Mouse (Mus musculus) heart, embryonic 14.5 days (tissue): ENCODE results near the gene Haus7. TPM values are rescaled to one million over a fixed set of nuclear protein-coding genes. Genes with fewer than 3 reads are reported as not detected.

ENCODE experiments used
- ATAC-seq: fragments of 200-750 bp; cut with Nextera tagmentation; 2 replicates; pipeline ENCODE4 v1.8.0; 2017; ENCODE audit warnings: low read depth, moderate TSS enrichment; ENCODE audit not compliant: insufficient number of reproducible peaks, insufficient read depth, low FRiP score
- H3K27ac ChIP-seq, 2 experiments: fragments of 200-500 bp in 1 of 2; fragments of 300-500 bp in 1 of 2; sonication (generic) in 1 of 2; replicated peaks in 1 of 2; 2 replicates each; pipeline ENCODE4 v1.5.1; 2012 to 2014; ENCODE audit warnings: low read depth in 2 of 2, low read length in 2 of 2, control low read depth in 1 of 2, mild to moderate bottlenecking in 1 of 2, mixed read lengths in 1 of 2; ENCODE audit not compliant: control insufficient read depth in 1 of 2, insufficient read depth in 1 of 2
- H3K27me3 ChIP-seq: fragments of 300-500 bp; sonication (generic); 2 replicates; pipeline ENCODE4 v1.6.1; 2014; ENCODE audit warnings: mild to moderate bottlenecking, low read length, control low read depth; ENCODE audit not compliant: control insufficient read depth, insufficient read depth
- H3K36me3 ChIP-seq: fragments of 300-500 bp; sonication (generic); 2 replicates; pipeline ENCODE4 v1.6.1; 2014; ENCODE audit warnings: mild to moderate bottlenecking, control low read depth, low read length, mixed read lengths; ENCODE audit not compliant: control insufficient read depth, insufficient read depth
- H3K4me1 ChIP-seq, 2 experiments: fragments of 200-500 bp in 1 of 2; fragments of 300-500 bp in 1 of 2; sonication (generic) in 1 of 2; 2 replicates each; pipeline ENCODE4 v1.6.1; 2012 to 2014; ENCODE audit warnings: low read length in 2 of 2, control low read depth in 1 of 2, mixed read lengths in 1 of 2; ENCODE audit not compliant: control insufficient read depth in 2 of 2, insufficient read depth in 2 of 2
- H3K4me2 ChIP-seq: fragments of 300-500 bp; sonication (generic); 2 replicates; pipeline ENCODE4 v1.6.1; 2014; ENCODE audit warnings: mild to moderate bottlenecking, low read length
- H3K4me3 ChIP-seq, 2 experiments: fragments of 200-500 bp in 1 of 2; fragments of 300-500 bp in 1 of 2; sonication (generic) in 1 of 2; 2 replicates each; pipeline ENCODE4 v1.5.1; 2012 to 2014; ENCODE audit warnings: low read length in 2 of 2, mild to moderate bottlenecking in 2 of 2, control low read depth in 1 of 2, low read depth in 1 of 2, moderate library complexity in 1 of 2; ENCODE audit not compliant: control insufficient read depth in 1 of 2, insufficient read depth in 1 of 2
- H3K9ac ChIP-seq: fragments of 300-500 bp; sonication (generic); 2 replicates; pipeline ENCODE4 v1.6.1; 2014; ENCODE audit warnings: mild to moderate bottlenecking, low read length
- H3K9me3 ChIP-seq: fragments of 300-500 bp; sonication (generic); 2 replicates; pipeline ENCODE4 v1.6.1; 2016; ENCODE audit warnings: low read length, control low read depth; ENCODE audit not compliant: control insufficient read depth
- WGBS: fragments of 180-500 bp; shearing (Covaris S2); extraction: QIAGEN DNeasy Blood & Tissue Kit; methylation state at CpG from one replicate; pipeline ENCODE4 v1.1.7; 2014; 5-methylcytosine and 5-hydroxymethylcytosine counted together
- polyA plus RNA-seq: library from polyadenylated mRNA; unstranded; fragments of >200 nt; fragmentation: Nextera tagmentation; extraction: Ambion mirVana; gene quantifications from 2 replicates; pipeline ENCODE4 v1.2.1, GENCODE M21; 2014

The Haus7 gene
- polyA plus RNA-seq, 1 experiment from 2014 or later: 42.0 TPM

DNA sequence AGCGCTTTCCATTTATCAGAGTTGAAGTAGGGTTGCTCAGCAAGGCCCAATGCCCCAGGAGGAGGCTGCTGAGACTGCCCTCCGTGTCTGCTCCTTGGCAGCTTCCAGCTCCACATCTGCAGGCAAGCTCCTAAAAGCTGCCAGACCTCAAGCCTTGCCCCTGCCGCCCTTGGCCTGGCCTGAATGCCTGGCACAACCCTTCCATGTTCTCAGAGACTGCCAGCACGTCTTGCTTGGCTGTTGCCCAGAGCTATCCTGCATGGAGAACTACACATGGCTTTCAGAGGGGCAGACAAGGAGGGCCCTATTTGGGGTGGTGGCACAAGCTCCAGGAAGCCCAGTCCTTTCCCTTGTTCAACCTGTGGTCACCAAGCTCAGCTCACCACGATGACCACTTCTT lies 28.1 kb upstream of the Haus7 start:
- Histone ChIP-seq H3K36me3 (peaks cover 5% of the 10 kb centered on the region; the same call in 1 of the 2 replicates), H3K4me1 (no peaks in the 10 kb centered on the region), H3K27ac (no peak overlapping the region), H3K27me3 (no peaks in the 10 kb centered on the region), H3K9me3 (no peaks in the 10 kb centered on the region), H3K4me3 (no peak overlapping the region), H3K4me2 (no peak overlapping the region), H3K9ac (no peak overlapping the region)
- no peak for ATAC-seq
- 64% methylated on average over 5 of the region's 5 CpGs for WGBS

DNA sequence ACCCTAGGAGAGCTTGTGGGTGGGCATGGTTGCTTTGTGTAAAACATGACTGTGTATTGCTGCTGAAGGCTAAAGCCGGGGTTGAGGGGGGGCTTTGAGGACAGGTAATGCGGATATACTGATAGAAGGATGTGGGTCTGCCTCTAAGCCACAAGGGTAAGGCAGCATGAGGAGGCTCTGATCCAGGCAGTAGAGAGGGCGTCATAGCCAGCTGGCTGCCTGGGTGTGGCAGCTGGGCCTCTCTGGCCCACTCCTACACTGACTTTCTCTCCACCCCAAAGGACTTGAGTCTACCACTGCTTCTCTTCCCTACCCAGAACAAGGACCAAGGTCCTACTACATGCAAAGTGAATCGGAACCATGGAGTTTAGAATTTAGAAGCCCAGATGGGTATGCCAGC lies 26.0 kb upstream of the Haus7 start:
- peak overlapping the region; percentile 40; a peak in 3 of 4 replicates for H3K4me3 ChIP-seq
- H3K9ac ChIP-seq: peak overlapping the region; percentile 70; the same call in 1 of the 2 replicates
- H3K36me3 ChIP-seq: no peaks in the 10 kb centered on the region
- H3K27me3 ChIP-seq: no peaks in the 10 kb centered on the region
- H3K9me3 ChIP-seq: no peaks in the 10 kb centered on the region
- H3K27ac ChIP-seq: no peak overlapping the region
- peak overlapping the region; percentile 55 for H3K4me2 ChIP-seq
- no peaks in the 10 kb centered on the region; a peak in 1 of 4 replicates for H3K4me1 ChIP-seq
- no peak for ATAC-seq
- WGBS: 75% methylated on average over 4 of the region's 4 CpGs

DNA sequence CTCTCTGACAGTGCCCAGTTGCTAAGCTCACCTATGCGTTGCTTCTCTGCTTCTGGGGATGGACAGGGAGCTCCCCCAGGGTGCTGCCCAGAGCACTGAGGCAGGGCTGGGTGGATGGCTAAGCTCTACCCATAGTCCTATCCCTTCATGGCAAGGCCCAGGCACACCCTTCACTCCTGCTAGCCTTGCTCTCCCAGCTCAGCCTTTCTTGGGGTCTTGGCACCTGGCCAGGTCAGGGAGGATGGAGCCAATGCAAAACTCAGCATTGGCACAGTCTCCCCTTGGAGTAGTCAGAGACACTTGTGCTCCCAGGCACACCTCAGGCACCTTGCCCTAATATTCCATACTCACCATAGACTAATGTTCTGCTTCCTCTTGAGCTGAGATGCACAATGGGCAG lies 25.2 kb upstream of the Haus7 start:
- Histone ChIP-seq H3K27ac (peak overlapping the region; percentile 35 to 75; a peak in 2 of 4 replicates), H3K27me3 (no peaks in the 10 kb centered on the region)
- WGBS: 67% methylated on average over 1 of the region's 1 CpGs

DNA sequence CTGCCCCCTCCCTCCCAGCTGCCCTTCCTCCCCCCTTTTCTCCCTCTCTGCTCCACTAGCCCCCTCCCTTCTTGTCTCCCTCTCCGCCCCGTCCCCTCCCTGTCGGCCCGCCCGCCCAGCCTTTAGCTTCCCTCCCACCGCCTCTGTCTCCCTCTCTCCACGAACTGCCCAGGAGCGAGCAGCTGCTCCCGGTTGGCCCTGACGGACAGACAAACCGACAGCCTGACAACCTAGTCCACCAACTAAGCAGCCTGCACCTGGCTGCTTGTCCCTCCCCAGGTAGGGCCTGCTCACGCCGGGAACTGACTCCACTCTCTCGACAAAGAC lies 24.6 kb upstream of the Haus7 start, which contains the start of gene Bgn:
Bgn (plus strand) TSS at position 119 of the 327 bp plus-strand sequence.
- no peak for ATAC-seq
- H3K4me1 ChIP-seq: no peaks in the 10 kb centered on the region; a peak in 1 of 4 replicates
- H3K27ac ChIP-seq: peak within 1 kb of the TSS; percentile 70 to 75
- H3K9ac ChIP-seq: peak within 1 kb of the TSS; percentile 70
- H3K9me3 ChIP-seq: no peaks in the 10 kb centered on the region
- H3K27me3 ChIP-seq: no peaks in the 10 kb centered on the region
- H3K4me3 ChIP-seq: peak within 1 kb of the TSS; percentile 40
- no peaks in the 10 kb centered on the region for H3K36me3 ChIP-seq
- H3K4me2 ChIP-seq: peak within 1 kb of the TSS; percentile 55
- 13% methylated on average over 13 of the region's 14 CpGs for WGBS

More for the DNA sequence above, 25.2 kb upstream of the Haus7 start:
- H3K4me2 ChIP-seq: peak overlapping the region; percentile 55
- ATAC-seq: no peak
- H3K36me3 ChIP-seq: no peaks in the 10 kb centered on the region
- H3K4me3 ChIP-seq: peak overlapping the region; percentile 40
- H3K9me3 ChIP-seq: no peaks in the 10 kb centered on the region
- no peaks in the 10 kb centered on the region; a peak in 1 of 4 replicates for H3K4me1 ChIP-seq
- peak overlapping the region; percentile 70 for H3K9ac ChIP-seq

DNA sequence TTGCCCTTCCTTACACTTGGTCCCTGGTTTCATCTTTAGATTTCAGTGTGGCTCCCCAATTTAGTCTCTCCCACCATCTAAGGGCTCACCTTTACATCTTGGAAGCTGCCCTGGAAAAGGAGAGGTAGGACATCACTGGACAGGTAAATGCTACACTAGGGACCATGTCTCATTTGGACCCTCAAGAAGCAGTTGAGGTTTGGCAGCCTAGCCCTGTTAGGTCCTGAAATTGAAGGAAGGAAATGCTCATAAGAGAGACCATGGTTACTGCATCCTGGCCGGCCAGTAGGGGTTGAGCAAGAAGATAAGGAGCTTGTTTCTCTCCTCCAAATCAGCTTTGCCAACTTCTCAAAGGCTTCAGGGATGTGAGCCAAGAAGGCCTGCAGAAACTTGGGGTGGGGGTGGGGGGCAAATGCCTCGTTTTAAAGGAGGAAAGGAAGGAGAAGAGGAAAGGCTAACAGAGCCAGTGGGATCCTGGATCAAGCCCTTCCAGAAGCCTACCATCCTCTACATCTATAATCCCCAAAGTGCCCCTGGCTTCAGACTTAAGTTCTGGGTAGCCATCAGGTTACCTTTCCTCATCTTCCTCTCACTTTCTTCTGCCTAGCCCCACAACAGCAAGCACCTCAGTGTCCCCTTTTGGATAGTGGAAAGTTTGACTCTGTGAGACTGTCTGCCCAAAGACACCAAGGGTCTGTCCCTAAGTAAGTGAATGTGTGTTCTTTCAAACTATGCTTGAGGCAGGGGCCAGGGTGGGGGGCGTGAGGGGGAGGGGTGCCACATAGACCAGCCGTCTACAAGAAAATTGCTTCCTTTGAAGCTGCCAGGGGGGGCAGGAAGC lies 24.0 kb upstream of the Haus7 start:
- H3K9ac ChIP-seq: no peak overlapping the region
- no peaks in the 10 kb centered on the region for H3K36me3 ChIP-seq
- H3K27ac ChIP-seq: peak overlapping the region; percentile 70 to 75; a peak in 3 of 4 replicates
- H3K4me1 ChIP-seq: no peaks in the 10 kb centered on the region; a peak in 1 of 4 replicates
- ATAC-seq: no peak
- no peaks in the 10 kb centered on the region for H3K27me3 ChIP-seq
- 55% methylated on average over 1 of the region's 4 CpGs for WGBS
- H3K9me3 ChIP-seq: no peaks in the 10 kb centered on the region
- H3K4me2 ChIP-seq: peak overlapping the region; percentile 55
- H3K4me3 ChIP-seq: peak overlapping the region in 1 of 2 experiments; percentile 40; a peak in 1 of 4 replicates

DNA sequence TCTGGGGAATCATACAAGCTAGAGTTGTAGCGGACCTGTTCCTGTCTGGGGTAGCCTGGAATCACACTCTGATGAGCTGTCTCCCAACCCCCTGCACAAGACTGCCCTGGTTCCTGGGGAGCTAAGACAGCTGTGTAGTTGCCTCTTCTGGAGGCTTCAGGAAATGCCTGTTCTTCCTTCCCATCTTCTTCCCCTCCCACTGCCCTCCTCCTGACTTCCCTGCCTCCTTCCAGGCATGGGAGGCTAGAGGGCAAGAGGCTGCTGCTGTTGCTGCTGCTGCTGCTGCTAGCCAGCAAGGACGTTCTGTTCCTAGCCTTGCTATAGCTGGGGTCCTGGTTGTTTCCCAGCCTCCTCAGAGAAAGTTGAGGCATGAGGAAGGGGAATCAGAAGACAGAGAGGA lies 21.5 kb upstream of the Haus7 start:
- Histone ChIP-seq H3K36me3 (no peaks in the 10 kb centered on the region), H3K9ac (no peak overlapping the region), H3K27ac (peak overlapping the region in 1 of 2 experiments; percentile 19; a peak in 1 of 4 replicates), H3K4me1 (no peaks in the 10 kb centered on the region; a peak in 1 of 4 replicates), H3K27me3 (no peaks in the 10 kb centered on the region), H3K4me3 (no peak overlapping the region), H3K4me2 (no peak overlapping the region), H3K9me3 (no peaks in the 10 kb centered on the region)
- ATAC-seq: no peak
- WGBS: 50% methylated on average over 2 of the region's 2 CpGs

DNA sequence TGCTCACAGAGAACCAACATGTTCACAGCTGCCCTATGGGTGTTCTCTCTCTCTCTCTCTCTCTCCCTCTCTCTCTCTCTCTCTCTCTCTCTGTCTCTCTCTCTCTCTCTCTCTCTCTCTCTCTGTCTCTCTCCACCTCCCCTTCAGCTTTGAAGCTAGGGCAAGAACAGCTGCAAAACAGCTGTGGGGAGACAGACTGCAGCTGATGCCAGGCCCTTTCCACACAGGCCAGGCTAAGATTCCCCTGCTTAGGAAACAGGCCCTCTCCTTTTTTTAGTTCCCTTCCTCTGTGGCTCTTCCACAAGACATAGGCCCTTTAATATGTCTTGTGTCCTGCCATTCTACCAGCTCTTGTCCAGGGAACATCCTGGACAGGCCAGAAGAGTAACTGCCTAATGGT lies 20.8 kb upstream of the Haus7 start:
- H3K9me3 ChIP-seq: no peaks in the 10 kb centered on the region
- no peak overlapping the region for H3K4me3 ChIP-seq
- no peak for ATAC-seq
- no peak overlapping the region for H3K4me2 ChIP-seq
- H3K36me3 ChIP-seq: no peaks in the 10 kb centered on the region
- no peak overlapping the region for H3K9ac ChIP-seq
- H3K27me3 ChIP-seq: no peaks in the 10 kb centered on the region
- peaks cover 5 to 6% of the 10 kb centered on the region in 2 experiments for H3K4me1 ChIP-seq
- H3K27ac ChIP-seq: peak overlapping the region in 1 of 2 experiments; percentile 19; a peak in 1 of 4 replicates
